Mouse (Mus musculus): ENCODE measurements around the gene Rela.
"Not testable (repeated sequence)": the region's sequence is repeated elsewhere in the genome, so short reads cannot be mapped to it uniquely, and the experiment has no call there.

The Rela gene

DNA sequence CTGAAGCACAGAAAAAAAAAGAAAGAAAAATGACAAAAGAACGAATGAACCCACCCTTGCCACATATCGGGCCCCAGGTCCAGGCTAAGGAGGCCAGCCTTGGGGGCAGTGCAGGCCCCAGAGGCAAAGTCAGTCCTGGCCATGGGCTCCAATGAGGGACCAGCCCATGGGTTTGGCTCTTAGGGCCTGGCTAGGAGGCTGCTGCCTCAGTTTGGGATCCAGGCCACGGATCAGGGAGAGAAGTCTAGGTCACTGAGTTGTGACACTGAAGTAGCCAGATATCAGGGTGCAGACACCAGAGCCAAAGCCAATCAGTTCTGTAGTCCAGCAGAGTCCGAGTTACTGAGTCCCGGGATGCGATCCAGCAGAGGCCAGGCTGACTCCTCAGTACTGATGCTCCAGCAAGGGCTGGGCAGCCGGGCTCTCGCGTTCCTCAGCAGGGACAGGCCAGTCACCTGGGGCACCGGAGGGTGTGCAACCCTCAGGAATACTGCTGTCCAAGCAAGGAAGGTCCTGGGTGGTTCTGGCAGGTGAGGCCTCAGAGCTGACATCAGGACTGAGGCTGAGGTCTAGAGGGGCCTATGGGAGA lies 27.5 kb downstream of the Rela start:
- in situ Hi-C loops (cut with MboI, MseI) = loop anchor here in 1 of 2 experiments (10.0 kb wide), 1 partner anchor 1490 kb away; no protein-coding TSS in a partner anchor

- in situ Hi-C loops (cut with MboI, MseI) = loop anchor here in 1 of 2 experiments (10.0 kb wide), 1 partner anchor 1489 kb away; no protein-coding TSS in a partner anchor
Observed at GRCm38 (mm10) chr19:5665465-5665864, 28.2 kb downstream of the Rela start.

GRCm38 (mm10) chr19:5666386-5666785 lies 29.1 kb downstream of the Rela start:
- in situ Hi-C loops (cut with MboI, MseI) = loop anchor here in 1 of 2 experiments (10.0 kb wide), 1 partner anchor 1488 kb away; no protein-coding TSS in a partner anchor

DNA sequence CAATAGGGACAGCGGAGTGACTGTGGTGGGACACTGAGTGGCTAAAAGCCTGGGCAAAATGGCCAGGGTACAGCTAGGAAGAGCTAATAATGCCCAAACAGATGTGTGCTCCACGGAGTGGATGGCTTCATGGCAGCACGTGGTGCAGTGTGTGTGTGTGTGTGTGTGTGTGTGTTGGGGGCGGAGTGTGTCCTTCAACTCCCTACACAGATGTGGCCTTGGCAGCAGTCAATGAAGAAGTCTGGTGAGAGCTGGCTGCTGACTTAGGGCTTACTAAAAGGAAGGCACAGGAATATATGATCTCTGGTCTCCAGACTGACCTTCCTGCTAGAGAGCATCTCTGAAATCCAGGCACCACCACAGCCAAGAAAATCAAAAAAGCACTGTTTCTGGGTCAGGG lies 31.1 kb downstream of the Rela start:
- in situ Hi-C loops (cut with MboI, MseI) = loop anchor here in 1 of 2 experiments (10.0 kb wide), 1 partner anchor 1486 kb away; no protein-coding TSS in a partner anchor

DNA sequence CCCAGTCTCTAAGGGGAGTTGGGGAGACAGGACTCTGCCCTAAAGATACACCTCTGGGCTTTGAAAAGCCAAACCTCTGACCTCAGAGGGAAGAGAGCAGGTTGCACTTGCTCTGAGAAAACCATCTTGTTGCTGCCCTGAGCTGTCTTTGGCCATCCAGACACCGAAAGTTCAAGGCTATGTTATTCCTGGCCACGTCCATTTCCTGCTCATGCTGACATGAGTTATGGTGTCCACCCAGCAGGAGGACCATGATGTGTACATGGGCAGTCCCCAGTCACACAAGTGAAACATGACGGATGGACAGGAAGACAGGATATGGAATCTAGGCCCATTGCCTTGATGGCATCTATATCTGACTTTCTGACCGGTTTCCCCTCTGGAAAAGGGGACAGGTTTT lies 43.1 kb downstream of the Rela start:
- in situ Hi-C loops (cut with MboI, MseI) = no loop called here

- in situ Hi-C loops (cut with MboI, MseI) = no loop called here
Observed at GRCm38 (mm10) chr19:5684236-5684635, 47.0 kb downstream of the Rela start.

DNA sequence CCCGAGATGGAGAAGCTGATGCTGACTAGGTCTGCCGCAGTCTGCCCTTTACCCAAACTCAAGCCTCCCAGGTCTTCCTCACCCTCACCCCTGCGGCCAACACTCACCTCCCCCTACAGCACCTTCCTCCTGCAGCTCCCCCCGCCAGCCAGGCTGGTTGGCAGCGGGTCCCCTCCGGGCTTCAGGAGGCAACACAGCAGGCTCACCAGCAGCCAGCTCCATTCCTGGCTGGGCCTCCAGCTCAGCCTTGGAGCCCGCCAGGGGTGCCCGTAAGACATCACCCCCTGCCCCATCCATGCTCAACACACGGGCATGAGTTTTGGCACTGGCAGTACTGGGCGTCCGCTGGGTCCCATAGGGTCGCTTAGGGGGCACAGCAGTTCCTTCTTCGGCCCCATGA lies 47.7 kb downstream of the Rela start:
- in situ Hi-C loops (cut with MboI, MseI) = no loop called here

DNA sequence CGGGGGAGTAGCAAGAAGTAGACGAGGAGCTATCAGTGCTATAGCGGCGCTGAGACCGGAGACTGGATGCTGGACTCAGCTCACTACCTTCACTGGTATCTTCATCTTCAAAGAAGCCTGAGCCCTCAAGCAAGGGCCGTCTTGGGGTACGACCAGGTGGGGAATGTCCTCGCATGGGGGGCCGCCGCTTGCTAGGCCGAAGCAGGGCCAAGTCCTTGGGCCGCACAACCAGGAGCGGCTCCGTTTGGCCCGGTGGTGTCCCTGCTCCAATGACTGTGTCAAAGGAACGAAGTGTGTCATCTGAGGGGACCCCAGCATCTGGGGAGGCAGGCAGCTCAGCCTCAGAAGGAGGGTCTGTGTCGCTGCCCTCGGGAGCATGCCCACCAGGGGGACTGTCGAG lies 48.1 kb downstream of the Rela start:
- in situ Hi-C loops (cut with MboI, MseI) = no loop called here

DNA sequence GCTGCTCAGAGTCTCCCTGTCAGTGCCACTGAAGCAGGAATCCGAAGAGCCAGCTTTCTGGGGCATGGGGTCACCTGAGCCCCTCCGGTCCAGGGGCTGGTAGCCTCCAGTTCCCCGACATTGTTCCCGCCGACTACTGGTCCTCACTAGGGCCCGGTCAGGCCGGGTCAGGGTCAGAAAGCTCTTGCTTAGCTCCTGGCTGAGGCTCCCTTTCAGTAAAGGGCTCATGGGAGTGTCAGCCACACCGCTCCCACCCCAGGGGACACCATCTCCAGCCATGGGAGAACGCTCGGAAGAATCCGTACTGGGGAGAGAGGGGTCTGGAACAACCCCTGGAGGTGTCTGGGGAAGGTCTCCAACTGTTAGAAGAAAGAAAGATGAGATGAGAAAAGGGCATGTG lies 48.6 kb downstream of the Rela start:
- in situ Hi-C loops (cut with MboI, MseI) = no loop called here

DNA sequence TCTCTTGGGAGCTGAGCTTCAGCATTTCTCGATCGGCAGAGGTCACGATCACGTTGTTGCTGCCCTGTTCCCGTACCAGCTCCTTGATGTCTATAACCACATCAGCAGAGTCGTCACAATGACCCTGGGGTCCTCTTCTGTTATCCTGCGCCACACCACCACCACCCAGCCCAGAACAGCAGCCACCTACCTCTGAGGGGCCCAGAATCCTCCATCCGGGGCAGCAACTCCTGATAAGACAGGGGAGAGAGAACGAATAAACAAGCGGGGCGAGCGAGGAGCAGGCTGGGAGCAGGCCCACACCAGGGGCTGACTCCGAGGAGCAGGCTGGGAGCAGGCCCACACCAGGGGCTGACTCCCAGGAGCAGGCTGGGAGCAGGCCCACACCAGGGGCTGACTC lies 49.2 kb downstream of the Rela start:
- in situ Hi-C loops (cut with MboI, MseI) = no loop called here

DNA sequence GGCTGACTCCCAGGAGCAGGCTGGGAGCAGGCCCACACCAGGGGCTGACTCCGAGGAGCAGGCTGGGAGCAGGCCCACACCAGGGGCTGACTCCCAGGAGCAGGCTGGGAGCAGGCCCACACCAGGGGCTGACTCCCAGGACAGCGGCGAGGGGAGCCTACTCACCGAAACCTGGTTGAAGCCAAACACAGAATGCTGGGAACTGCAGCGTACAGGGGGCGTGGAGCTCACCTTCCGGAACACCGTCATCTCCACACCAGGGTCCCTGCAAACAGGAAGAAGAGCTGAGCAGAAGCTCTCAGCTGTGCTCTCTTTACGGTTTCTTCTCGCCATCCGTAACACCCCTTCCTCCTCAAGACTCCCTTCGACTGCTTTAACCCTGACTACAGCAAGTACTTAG lies 49.7 kb downstream of the Rela start:
- in situ Hi-C loops (cut with MboI, MseI) = not testable (repeated sequence)

- in situ Hi-C loops (cut with MboI, MseI) = no loop called here
Observed at GRCm38 (mm10) chr19:5687738-5688137, 50.5 kb downstream of the Rela start.

GRCm38 (mm10) chr19:5688200-5689087 lies 51.2 kb downstream of the Rela start, which contains the start of the genes Map3k11 and Pcnx3:
Map3k11 (plus strand) TSS chr19:5688742.
Pcnx3 (minus strand) TSS chr19:5688908.
- in situ Hi-C loops (cut with MboI, MseI) = no loop called here

- in situ Hi-C loops (cut with MboI, MseI) = no loop called here
Observed at GRCm38 (mm10) chr19:5689088-5689428, 51.8 kb downstream of the Rela start.

DNA sequence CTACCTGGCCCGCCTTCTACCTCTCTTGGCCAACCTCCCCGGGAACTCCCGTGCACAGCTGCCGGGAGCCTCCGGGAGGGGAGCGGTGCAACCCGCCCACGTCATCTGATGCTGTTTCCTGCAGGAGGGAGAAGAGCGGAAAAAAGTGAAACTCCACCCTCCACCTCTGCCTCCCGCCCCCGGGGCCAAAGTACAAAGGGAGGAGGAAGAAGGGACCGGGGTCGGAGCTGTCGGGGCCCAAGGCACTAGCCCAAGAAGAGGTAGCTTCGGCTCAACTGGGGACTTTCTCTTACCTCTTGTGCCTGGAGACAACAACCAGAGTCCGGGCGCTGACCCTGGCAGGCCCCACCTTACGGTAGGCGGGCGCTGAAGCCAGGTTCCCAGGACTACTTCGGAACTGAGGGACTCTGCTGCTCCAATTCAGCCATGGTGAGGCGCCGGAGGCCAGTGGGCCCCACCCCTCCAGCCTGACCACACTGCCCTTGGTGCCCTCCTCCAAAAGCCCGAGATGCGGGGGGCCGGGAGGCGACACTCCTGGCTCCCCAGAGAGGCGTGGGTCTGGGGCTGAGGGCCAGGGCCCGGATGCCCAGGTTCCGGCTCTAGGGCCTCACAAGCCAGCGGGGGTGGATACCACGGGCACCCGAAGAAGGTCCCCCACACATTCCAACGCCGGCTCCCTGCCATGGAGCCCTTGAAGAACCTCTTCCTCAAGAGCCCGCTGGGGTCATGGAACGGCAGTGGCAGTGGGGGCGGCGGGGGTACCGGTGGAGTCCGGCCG lies 52.5 kb downstream of the Rela start:
- in situ Hi-C loops (cut with MboI, MseI) = no loop called here

DNA sequence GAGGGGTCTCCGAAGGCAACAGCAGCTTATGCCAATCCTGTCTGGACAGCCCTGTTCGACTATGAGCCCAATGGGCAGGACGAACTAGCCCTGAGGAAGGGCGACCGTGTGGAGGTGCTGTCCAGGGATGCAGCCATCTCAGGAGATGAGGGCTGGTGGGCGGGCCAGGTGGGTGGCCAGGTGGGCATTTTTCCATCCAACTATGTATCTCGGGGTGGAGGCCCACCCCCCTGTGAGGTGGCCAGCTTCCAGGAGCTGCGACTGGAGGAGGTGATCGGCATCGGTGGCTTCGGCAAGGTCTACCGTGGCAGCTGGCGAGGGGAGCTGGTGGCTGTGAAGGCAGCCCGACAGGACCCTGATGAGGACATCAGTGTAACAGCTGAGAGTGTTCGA lies 53.1 kb downstream of the Rela start:
- in situ Hi-C loops (cut with MboI, MseI) = no loop called here

DNA sequence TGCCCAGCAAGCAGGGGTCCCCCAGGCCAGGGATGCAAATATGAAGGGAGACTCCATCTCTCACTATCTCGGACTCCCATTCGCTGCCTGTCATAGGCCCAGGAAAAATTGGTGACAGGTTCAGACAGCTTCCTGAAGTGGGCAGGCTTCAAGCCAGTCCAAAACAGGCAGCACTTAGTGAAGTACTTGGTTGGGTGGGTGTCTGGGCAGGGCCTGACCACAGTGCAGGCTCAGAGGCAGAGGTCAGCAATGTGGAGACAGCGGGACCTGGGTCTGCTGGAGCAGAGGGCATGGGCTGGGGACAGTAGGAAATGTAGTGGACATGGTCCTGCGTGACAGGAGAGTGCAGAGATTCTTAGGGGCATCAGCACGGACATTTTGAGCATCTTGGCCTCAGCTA lies 54.3 kb downstream of the Rela start:
- in situ Hi-C loops (cut with MboI, MseI) = no loop called here

DNA sequence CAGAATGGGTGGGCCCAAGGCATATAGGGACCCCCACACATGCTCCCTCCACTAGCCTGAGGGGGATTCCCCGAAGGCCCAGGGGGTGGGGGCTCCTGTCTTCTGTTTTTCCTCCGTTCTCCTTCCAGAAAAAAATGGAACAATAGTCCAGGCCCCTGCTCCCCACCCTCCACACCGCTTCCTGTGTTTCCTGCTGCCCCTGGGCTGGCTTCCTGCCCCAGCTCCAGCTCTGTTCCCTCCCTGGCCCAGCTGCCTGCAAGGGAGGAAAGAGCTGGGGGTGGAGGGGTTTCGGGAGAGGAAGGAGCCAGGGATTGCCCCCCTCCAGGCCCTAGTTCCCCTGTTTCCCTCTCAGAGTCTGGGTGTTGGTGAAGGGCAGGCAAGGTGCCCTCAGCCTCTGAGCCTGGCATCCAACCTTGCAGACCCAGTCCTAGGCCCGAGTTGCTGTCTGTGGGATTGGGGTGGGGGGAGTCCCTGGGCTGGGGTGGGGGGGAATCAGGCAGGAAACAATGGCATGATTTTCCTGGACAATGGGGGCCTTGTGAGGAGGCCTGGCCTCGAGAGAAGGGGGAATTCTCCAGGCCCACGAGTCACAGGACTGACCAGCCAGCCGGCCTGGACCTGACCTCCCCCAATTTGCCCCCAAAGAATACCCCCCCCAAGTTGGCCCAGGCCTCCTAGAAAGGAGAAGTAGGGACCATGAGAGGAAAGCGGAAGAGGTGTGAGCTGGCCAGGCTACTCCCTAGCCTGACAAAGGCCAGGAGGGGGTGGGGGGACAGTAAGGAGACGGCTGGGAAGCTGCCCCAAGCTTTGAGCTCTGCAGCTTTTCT lies 55.0 kb downstream of the Rela start:
- in situ Hi-C loops (cut with MboI, MseI) = no loop called here

DNA sequence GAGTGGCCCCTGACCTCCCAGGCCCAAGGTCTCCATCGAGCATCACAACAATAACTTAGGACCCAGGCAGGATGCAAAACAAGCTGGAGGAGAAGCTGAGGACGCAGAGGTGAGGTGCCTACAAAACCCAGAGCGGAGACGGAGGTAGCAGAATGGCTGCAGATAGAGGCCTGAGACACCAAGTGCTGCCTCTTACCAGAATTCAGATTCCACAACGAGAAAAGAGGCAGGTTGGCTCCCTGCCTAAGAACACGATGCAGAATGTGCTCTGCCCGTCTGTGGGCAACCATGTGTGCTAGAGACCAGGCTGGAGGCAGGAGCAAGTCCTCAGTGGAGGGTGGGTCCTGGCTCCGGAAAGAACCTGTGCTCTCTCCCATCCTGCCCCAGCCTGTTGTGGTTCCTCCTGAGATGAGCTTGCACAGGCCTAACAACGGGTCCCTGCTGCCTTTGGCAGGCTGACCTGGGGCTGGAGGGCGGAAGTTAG lies 55.7 kb downstream of the Rela start:
- in situ Hi-C loops (cut with MboI, MseI) = no loop called here

- in situ Hi-C loops (cut with MboI, MseI) = no loop called here
Observed at GRCm38 (mm10) chr19:5693801-5694200, 56.5 kb downstream of the Rela start.

GRCm38 (mm10) chr19:5695849-5696462 lies 58.7 kb downstream of the Rela start:
- in situ Hi-C loops (cut with MboI, MseI) = no loop called here
